Mouse (Mus musculus): ENCODE measurements at regions not wholly inside any gene's neighbourhood (a gene's known extent, or its start where the extent isn't known, plus 50 kb on each side); places are given as distances from the start of the nearest gene placed in this dataset.

DNA sequence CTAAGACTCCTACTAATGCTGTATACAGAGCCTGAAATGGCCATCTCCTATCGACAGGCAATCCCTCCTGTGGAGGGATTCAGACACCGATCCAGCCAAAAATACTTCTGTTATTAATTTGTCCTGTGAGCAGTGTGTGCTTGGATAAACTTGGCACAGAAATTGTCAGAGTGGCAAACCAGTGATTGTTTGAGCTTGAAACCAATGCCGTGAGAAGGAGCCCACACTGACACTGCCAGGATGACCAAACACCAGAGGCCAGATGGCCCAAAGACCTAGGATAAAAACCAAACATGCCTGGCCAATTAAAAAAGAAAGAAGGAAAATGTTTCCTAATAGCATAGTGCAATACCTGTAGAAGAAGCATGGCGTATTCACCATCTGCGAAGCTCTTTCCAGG lies 1221.0 kb downstream of the Cdh11 start:
- no peaks in the 10 kb centered on the region for H3K27me3 ChIP-seq (replicated peaks; ENCODE audit: control insufficient read depth, insufficient read depth, low read length)
- no peaks in the 10 kb centered on the region for H3K4me1 ChIP-seq (ENCODE audit: control insufficient read depth, insufficient read depth, low read length)
- no peak overlapping the region for H3K27ac ChIP-seq (replicated peaks; ENCODE audit: low read depth, low read length)
- no peak overlapping the region for H3K9ac ChIP-seq (ENCODE audit: low read depth, low read length)
- no peaks in the 10 kb centered on the region for H3K36me3 ChIP-seq (ENCODE audit: control insufficient read depth, insufficient read depth, low read length)
- 69% methylated on average over 5 of the region's 5 CpGs for WGBS
- no peak overlapping the region for H3K4me3 ChIP-seq (ENCODE audit: low read depth, low read length)
- H3K4me2 ChIP-seq (ENCODE audit: low read depth, low read length) = no peak overlapping the region
- no peaks in the 10 kb centered on the region for H3K9me3 ChIP-seq (ENCODE audit: control insufficient read depth, low read length)
- DNase-seq (ENCODE audit: low spot score) (no peak), ATAC-seq (ENCODE audit: low read depth) (no peak)

- DNase-seq (ENCODE audit: low spot score) (peak; percentile 17), ATAC-seq (ENCODE audit: low read depth) (no peak)
- H3K9me3 ChIP-seq (ENCODE audit: control insufficient read depth, low read length) = no peaks in the 10 kb centered on the region
- no peak overlapping the region for H3K27ac ChIP-seq (replicated peaks; ENCODE audit: low read depth, low read length)
- no peaks in the 10 kb centered on the region for H3K4me1 ChIP-seq (ENCODE audit: control insufficient read depth, insufficient read depth, low read length)
- no peak overlapping the region for H3K4me2 ChIP-seq (ENCODE audit: low read depth, low read length)
- no peak overlapping the region for H3K9ac ChIP-seq (ENCODE audit: low read depth, low read length)
- no peaks in the 10 kb centered on the region for H3K27me3 ChIP-seq (replicated peaks; ENCODE audit: control insufficient read depth, insufficient read depth, low read length)
- WGBS = 64% methylated on average over 1 of the region's 1 CpGs
- H3K4me3 ChIP-seq (ENCODE audit: low read depth, low read length) = no peak overlapping the region
- no peaks in the 10 kb centered on the region for H3K36me3 ChIP-seq (ENCODE audit: control insufficient read depth, insufficient read depth, low read length)
These were observed 1262.7 kb downstream of the Cdh11 start for GRCm38 (mm10) chr8:101522758-101523157.

GRCm38 (mm10) chr8:101478554-101479314 lies 1306.7 kb downstream of the Cdh11 start:
- no peaks in the 10 kb centered on the region for H3K27me3 ChIP-seq (replicated peaks; ENCODE audit: control insufficient read depth, insufficient read depth, low read length)
- H3K9ac ChIP-seq (ENCODE audit: low read depth, low read length) = no peak overlapping the region
- H3K9me3 ChIP-seq (ENCODE audit: control insufficient read depth, low read length) = no peaks in the 10 kb centered on the region
- H3K4me2 ChIP-seq (ENCODE audit: low read depth, low read length) = no peak overlapping the region
- WGBS = 83% methylated on average over 2 of the region's 2 CpGs
- no peaks in the 10 kb centered on the region for H3K4me1 ChIP-seq (ENCODE audit: control insufficient read depth, insufficient read depth, low read length)
- ATAC-seq (ENCODE audit: low read depth) (no peak), DNase-seq (ENCODE audit: low spot score) (no peak)
- H3K36me3 ChIP-seq (ENCODE audit: control insufficient read depth, insufficient read depth, low read length) = no peaks in the 10 kb centered on the region
- H3K27ac ChIP-seq (replicated peaks; ENCODE audit: low read depth, low read length) = no peak overlapping the region
- H3K4me3 ChIP-seq (ENCODE audit: low read depth, low read length) = no peak overlapping the region

GRCm38 (mm10) chr8:101466363-101466762 lies 1319.1 kb downstream of the Cdh11 start:
- DNase-seq (ENCODE audit: low spot score) (no peak), ATAC-seq (ENCODE audit: low read depth) (no peak)
- Histone ChIP-seq H3K4me2 (ENCODE audit: low read depth, low read length) (no peak overlapping the region), H3K27ac (replicated peaks; ENCODE audit: low read depth, low read length) (no peak overlapping the region), H3K27me3 (replicated peaks; ENCODE audit: control insufficient read depth, insufficient read depth, low read length) (no peaks in the 10 kb centered on the region), H3K9me3 (ENCODE audit: control insufficient read depth, low read length) (no peaks in the 10 kb centered on the region), H3K9ac (ENCODE audit: low read depth, low read length) (no peak overlapping the region), H3K4me1 (ENCODE audit: control insufficient read depth, insufficient read depth, low read length) (no peaks in the 10 kb centered on the region), H3K36me3 (ENCODE audit: control insufficient read depth, insufficient read depth, low read length) (no peaks in the 10 kb centered on the region), H3K4me3 (ENCODE audit: low read depth, low read length) (no peak overlapping the region)
- 66% methylated on average over 3 of the region's 3 CpGs for WGBS

DNA sequence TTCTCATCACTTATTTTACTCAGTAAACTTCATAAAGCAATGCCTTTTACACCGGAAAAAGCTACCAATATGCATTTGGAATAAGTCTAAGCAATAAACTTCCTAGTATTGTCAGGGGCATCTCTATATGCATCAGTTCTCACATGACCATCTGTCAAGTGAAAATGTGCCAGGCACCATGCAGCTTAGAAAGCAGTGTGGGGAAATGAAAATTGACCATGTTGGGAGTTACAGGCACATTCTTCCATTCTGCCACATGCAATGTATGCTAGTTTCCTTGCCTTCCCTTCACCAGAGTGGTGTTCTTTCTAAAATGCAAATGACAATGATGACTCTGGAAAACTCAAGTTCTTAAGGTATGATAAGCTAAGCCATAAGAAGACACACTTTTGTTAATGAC lies 1322.9 kb downstream of the Cdh11 start:
- no peaks in the 10 kb centered on the region for H3K36me3 ChIP-seq (ENCODE audit: control insufficient read depth, insufficient read depth, low read length)
- H3K4me3 ChIP-seq (ENCODE audit: low read depth, low read length) = no peak overlapping the region
- H3K9me3 ChIP-seq (ENCODE audit: control insufficient read depth, low read length) = 0 out of 2 replicates have a peak, but pooled peaks cover 3% of the 10 kb centered on the region
- ATAC-seq (ENCODE audit: low read depth) = no peak
- H3K27ac ChIP-seq (replicated peaks; ENCODE audit: low read depth, low read length) = no peak overlapping the region
- H3K4me2 ChIP-seq (ENCODE audit: low read depth, low read length) = no peak overlapping the region
- no peak overlapping the region for H3K9ac ChIP-seq (ENCODE audit: low read depth, low read length)
- H3K27me3 ChIP-seq (replicated peaks; ENCODE audit: control insufficient read depth, insufficient read depth, low read length) = no peaks in the 10 kb centered on the region
- no peak for DNase-seq (ENCODE audit: low spot score)
- WGBS = 92% methylated on average over 1 of the region's 1 CpGs
- no peaks in the 10 kb centered on the region for H3K4me1 ChIP-seq (ENCODE audit: control insufficient read depth, insufficient read depth, low read length)

GRCm38 (mm10) chr8:101444730-101445129 lies 1340.7 kb downstream of the Cdh11 start:
- ATAC-seq (ENCODE audit: low read depth) = no peak
- H3K9me3 ChIP-seq (ENCODE audit: control insufficient read depth, low read length) = no peaks in the 10 kb centered on the region
- H3K27ac ChIP-seq (replicated peaks; ENCODE audit: low read depth, low read length) = no peak overlapping the region
- no peak for DNase-seq (ENCODE audit: low spot score)
- WGBS = 87% methylated on average over 1 of the region's 1 CpGs
- H3K4me1 ChIP-seq (ENCODE audit: control insufficient read depth, insufficient read depth, low read length) = no peaks in the 10 kb centered on the region
- no peak overlapping the region for H3K9ac ChIP-seq (ENCODE audit: low read depth, low read length)
- no peak overlapping the region for H3K4me3 ChIP-seq (ENCODE audit: low read depth, low read length)
- no peaks in the 10 kb centered on the region for H3K27me3 ChIP-seq (replicated peaks; ENCODE audit: control insufficient read depth, insufficient read depth, low read length)
- H3K4me2 ChIP-seq (ENCODE audit: low read depth, low read length) = no peak overlapping the region
- no peaks in the 10 kb centered on the region for H3K36me3 ChIP-seq (ENCODE audit: control insufficient read depth, insufficient read depth, low read length)

GRCm38 (mm10) chr8:101442563-101442962 lies 1342.9 kb downstream of the Cdh11 start:
- no peak overlapping the region for H3K9ac ChIP-seq (ENCODE audit: low read depth, low read length)
- H3K4me3 ChIP-seq (ENCODE audit: low read depth, low read length) = no peak overlapping the region
- no peaks in the 10 kb centered on the region for H3K27me3 ChIP-seq (replicated peaks; ENCODE audit: control insufficient read depth, insufficient read depth, low read length)
- DNase-seq (ENCODE audit: low spot score) (no peak), ATAC-seq (ENCODE audit: low read depth) (no peak)
- no peaks in the 10 kb centered on the region for H3K36me3 ChIP-seq (ENCODE audit: control insufficient read depth, insufficient read depth, low read length)
- no peaks in the 10 kb centered on the region for H3K4me1 ChIP-seq (ENCODE audit: control insufficient read depth, insufficient read depth, low read length)
- no peak overlapping the region for H3K4me2 ChIP-seq (ENCODE audit: low read depth, low read length)
- no peaks in the 10 kb centered on the region for H3K9me3 ChIP-seq (ENCODE audit: control insufficient read depth, low read length)
- WGBS = 78% methylated on average over 2 of the region's 2 CpGs
- H3K27ac ChIP-seq (replicated peaks; ENCODE audit: low read depth, low read length) = no peak overlapping the region

DNA sequence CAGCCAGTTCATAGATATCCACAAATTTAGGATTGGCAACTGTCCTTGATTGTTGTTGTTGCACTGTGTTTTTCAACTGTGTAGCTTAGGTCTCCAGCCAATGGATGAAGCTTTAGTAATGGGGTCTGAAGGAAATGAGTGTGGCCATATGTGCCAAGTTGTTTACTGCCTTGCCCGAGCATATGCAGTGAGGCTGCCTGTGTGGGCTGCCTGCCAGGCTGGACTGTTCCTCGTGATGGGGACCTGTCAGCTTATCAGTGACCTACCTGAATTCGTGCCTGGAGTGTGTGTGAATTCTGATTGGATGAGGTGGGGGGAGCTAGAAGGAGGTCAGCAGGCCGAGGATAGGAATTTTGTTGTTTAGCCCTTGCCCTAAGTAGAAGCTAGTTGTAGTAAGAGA lies 1349.8 kb downstream of the Cdh11 start:
- 45% methylated on average over 4 of the region's 4 CpGs for WGBS
- no peak for ATAC-seq (ENCODE audit: low read depth)

More for the DNA sequence above, 1349.8 kb downstream of the Cdh11 start:
- no peaks in the 10 kb centered on the region for H3K4me1 ChIP-seq (ENCODE audit: control insufficient read depth, insufficient read depth, low read length)
- no peak for DNase-seq (ENCODE audit: low spot score)
- H3K4me3 ChIP-seq (ENCODE audit: low read depth, low read length) = no peak overlapping the region
- no peaks in the 10 kb centered on the region for H3K9me3 ChIP-seq (ENCODE audit: control insufficient read depth, low read length)
- H3K9ac ChIP-seq (ENCODE audit: low read depth, low read length) = no peak overlapping the region
- no peak overlapping the region for H3K4me2 ChIP-seq (ENCODE audit: low read depth, low read length)
- H3K36me3 ChIP-seq (ENCODE audit: control insufficient read depth, insufficient read depth, low read length) = no peaks in the 10 kb centered on the region
- no peaks in the 10 kb centered on the region for H3K27me3 ChIP-seq (replicated peaks; ENCODE audit: control insufficient read depth, insufficient read depth, low read length)
- no peak overlapping the region for H3K27ac ChIP-seq (replicated peaks; ENCODE audit: low read depth, low read length)
